Mouse (Mus musculus) stomach, postnatal 0 days (tissue): Measurements from ENCODE around the gene Hpn. TPM values are rescaled to one million over a fixed set of nuclear protein-coding genes. Genes with fewer than 3 reads are reported as not detected.
A peak's percentile ranks its signal among the peaks of the same experiment; 100 is the strongest.

Source experiments
- ATAC-seq: fragments of 200-750 bp; cut with Nextera tagmentation; 2 replicates; pipeline ENCODE4 v1.8.0; 2017; ENCODE audit not compliant: low FRiP score, low TSS enrichment
- DNase-seq: peaks from one replicate; pipeline ENCODE4 v3.0.0-alpha.2; 2016; ENCODE audit warnings: low spot score
- H3K27ac ChIP-seq: fragments of 300-500 bp; sonication (generic); replicated peaks from 2 replicates; pipeline ENCODE4 v1.5.1; 2014; ENCODE audit warnings: mild to moderate bottlenecking, control low read depth
- H3K27me3 ChIP-seq: fragments of 300-500 bp; sonication (generic); 2 replicates; pipeline ENCODE4 v1.6.1; 2014; ENCODE audit warnings: low read length; ENCODE audit not compliant: control insufficient read depth, insufficient read depth
- H3K36me3 ChIP-seq: fragments of 300-500 bp; sonication (generic); 2 replicates; pipeline ENCODE4 v1.6.1; 2014; ENCODE audit warnings: low read length, mixed read lengths; ENCODE audit not compliant: control insufficient read depth, insufficient read depth
- H3K4me1 ChIP-seq: fragments of 300-500 bp; sonication (generic); replicated peaks from 2 replicates; pipeline ENCODE4 v1.6.1; 2014; ENCODE audit warnings: antibody characterized with exemption; ENCODE audit not compliant: control insufficient read depth, insufficient read depth
- H3K4me2 ChIP-seq: fragments of 300-500 bp; sonication (generic); replicated peaks from 2 replicates; pipeline ENCODE4 v1.6.1; 2014; ENCODE audit warnings: low read depth, mild to moderate bottlenecking, control low read depth, moderate library complexity
- H3K4me3 ChIP-seq: fragments of 300-500 bp; sonication (generic); 2 replicates; pipeline ENCODE4 v1.5.1; 2014; ENCODE audit warnings: low read depth, low read length, control low read depth
- H3K9ac ChIP-seq: fragments of 300-500 bp; sonication (generic); 2 replicates; pipeline ENCODE4 v1.6.1; 2014; ENCODE audit warnings: mild to moderate bottlenecking, low read length, control low read depth, mixed read lengths
- H3K9me3 ChIP-seq: fragments of 300-500 bp; sonication (generic); 2 replicates; pipeline ENCODE4 v1.6.1; 2016; ENCODE audit warnings: low read length; ENCODE audit not compliant: control insufficient read depth
- CTCF ChIP-seq: IDR thresholded peaks from 2 replicates; pipeline ENCODE4 v1.5.1; 2016; ENCODE audit warnings: antibody characterized with exemption, low read depth, mild to moderate bottlenecking, moderate library complexity
- EP300 ChIP-seq: optimal IDR thresholded peaks from 2 replicates; pipeline ENCODE3; 2016; ENCODE audit warnings: antibody characterized with exemption
- WGBS: fragments of 180-500 bp; shearing (Covaris S2); extraction: QIAGEN DNeasy Blood & Tissue Kit; methylation state at CpG from one replicate; pipeline ENCODE4 v1.1.7; 2014; 5-methylcytosine and 5-hydroxymethylcytosine counted together
- polyA plus RNA-seq: library from polyadenylated mRNA; unstranded; fragments of >200 nt; fragmentation: Nextera tagmentation; extraction: Ambion mirVana; gene quantifications from 2 replicates; pipeline ENCODE4 v1.2.1, GENCODE M21; 2015

The Hpn gene
- polyA plus RNA-seq, 1 experiment from 2014 or later, result 17.9 TPM

GRCm38 (mm10) chr7:31060621-31061010, 54.5 kb downstream of the Hpn start:
- no peak overlapping the region for H3K4me2 ChIP-seq
- 87% methylated on average over 7 of the region's 7 CpGs for WGBS
- no peak overlapping the region for H3K9ac ChIP-seq

GRCm38 (mm10) chr7:31059919-31060620, 55.0 kb downstream of the Hpn start:
- 74% methylated on average over 11 of the region's 11 CpGs for WGBS
- H3K9ac ChIP-seq, result no peak overlapping the region
- H3K36me3 ChIP-seq, result no peaks in the 10 kb centered on the region
- H3K4me2 ChIP-seq, result no peak overlapping the region
- H3K9me3 ChIP-seq, result no peaks in the 10 kb centered on the region
- H3K27me3 ChIP-seq, result no peaks in the 10 kb centered on the region
- ATAC-seq (no peak), DNase-seq (no peak)
- no peak overlapping the region for H3K4me3 ChIP-seq
- H3K27ac ChIP-seq, result 0 out of 2 replicates have a peak overlapping the region, but pooled peaks have one; percentile 4
- no peaks in the 10 kb centered on the region for H3K4me1 ChIP-seq
- TF ChIP-seq EP300 (no peak), CTCF (no peak)

More at GRCm38 (mm10) chr7:31060621-31061010, 54.5 kb downstream of the Hpn start:
- Histone ChIP-seq H3K4me1 (no peaks in the 10 kb centered on the region), H3K9me3 (no peaks in the 10 kb centered on the region), H3K27me3 (no peaks in the 10 kb centered on the region), H3K4me3 (no peak overlapping the region), H3K27ac (no peak overlapping the region), H3K36me3 (no peaks in the 10 kb centered on the region)
- TF ChIP-seq EP300, result no peak
- TF ChIP-seq CTCF, result no peak
- no peak for ATAC-seq
- no peak for DNase-seq

GRCm38 (mm10) chr7:31059108-31059507, 56.0 kb downstream of the Hpn start, which contains the start of gene Lgi4:
TSS of gene Lgi4 (plus strand) at chr7:31059342.
- H3K4me3 ChIP-seq, result no peak within 1 kb of the TSS
- no peaks in the 10 kb centered on the region for H3K9me3 ChIP-seq
- H3K9ac ChIP-seq, result no peak within 1 kb of the TSS
- no peak within 1 kb of the TSS for H3K4me2 ChIP-seq
- 2% methylated on average over 2 of the region's 2 CpGs for WGBS
- no peak for TF ChIP-seq EP300
- peak; percentile 98 for TF ChIP-seq CTCF
- DNase-seq (peak; percentile 89), ATAC-seq (peak; percentile 77)
- no peaks in the 10 kb centered on the region for H3K27me3 ChIP-seq
- no peaks in the 10 kb centered on the region for H3K36me3 ChIP-seq
- H3K27ac ChIP-seq, result 0 out of 2 replicates have a peak within 1 kb of the TSS, but pooled peaks have one; percentile 4
- H3K4me1 ChIP-seq, result no peaks in the 10 kb centered on the region

DNA sequence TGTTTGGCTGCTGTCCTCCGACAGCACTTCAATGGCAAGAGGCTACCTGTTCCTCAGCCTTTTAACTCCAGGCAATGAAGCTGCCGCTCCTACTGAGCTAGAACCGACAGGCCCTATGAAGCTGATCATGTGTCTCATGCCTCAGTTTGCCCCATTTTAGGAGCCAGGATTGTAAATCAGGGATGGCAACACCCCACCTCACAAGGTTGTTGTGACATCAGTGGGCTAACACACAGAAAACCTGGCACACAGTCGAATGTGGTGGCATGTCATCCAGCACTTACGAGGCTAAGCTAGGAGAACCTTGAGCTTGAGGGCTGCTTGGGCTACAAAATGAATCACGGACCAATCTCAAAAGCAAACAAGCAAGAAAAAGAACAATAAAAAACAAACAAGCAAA, 56.9 kb downstream of the Hpn start:
- 85% methylated on average over 6 of the region's 6 CpGs for WGBS
- Histone ChIP-seq H3K4me2 (no peak overlapping the region), H3K27me3 (no peaks in the 10 kb centered on the region), H3K4me3 (no peak overlapping the region), H3K9me3 (no peaks in the 10 kb centered on the region), H3K36me3 (no peaks in the 10 kb centered on the region), H3K4me1 (no peaks in the 10 kb centered on the region), H3K27ac (no peak overlapping the region), H3K9ac (no peak overlapping the region)
- no peak for TF ChIP-seq EP300
- no peak for TF ChIP-seq CTCF
- DNase-seq (no peak), ATAC-seq (no peak)

- Histone ChIP-seq H3K36me3 (no peaks in the 10 kb centered on the region), H3K4me2 (no peak overlapping the region), H3K9me3 (no peaks in the 10 kb centered on the region), H3K4me3 (no peak overlapping the region), H3K27ac (no peak overlapping the region), H3K9ac (no peak overlapping the region), H3K27me3 (no peaks in the 10 kb centered on the region), H3K4me1 (no peaks in the 10 kb centered on the region; the same call in 1 of the 2 replicates)
- no peak for DNase-seq
- TF ChIP-seq EP300 (no peak), CTCF (no peak)
- 67% methylated on average over 5 of the region's 5 CpGs for WGBS
- ATAC-seq, result no peak
Observed at GRCm38 (mm10) chr7:31057730-31058129, 57.4 kb downstream of the Hpn start.

GRCm38 (mm10) chr7:31057071-31057470, 58.0 kb downstream of the Hpn start, which contains the start of gene Fxyd1:
TSS of gene Fxyd1 (minus strand) at chr7:31057199.
- H3K9me3 ChIP-seq, result no peaks in the 10 kb centered on the region
- no peaks in the 10 kb centered on the region for H3K27me3 ChIP-seq
- H3K4me3 ChIP-seq, result no peak within 1 kb of the TSS
- H3K4me2 ChIP-seq, result no peak within 1 kb of the TSS
- 82% methylated on average over 2 of the region's 2 CpGs for WGBS
- no peak within 1 kb of the TSS for H3K9ac ChIP-seq
- ATAC-seq (no peak), DNase-seq (no peak)
- H3K4me1 ChIP-seq, result no peaks in the 10 kb centered on the region; the same call in 1 of the 2 replicates
- TF ChIP-seq EP300 (no peak), CTCF (no peak)
- H3K36me3 ChIP-seq, result no peaks in the 10 kb centered on the region
- H3K27ac ChIP-seq, result no peak within 1 kb of the TSS
